Mouse (Mus musculus) layer of hippocampus, adult 11-12 months (tissue): ENCODE measurements around the gene Cubn.
A peak's percentile ranks its signal among the peaks of the same experiment; 100 is the strongest.

Source experiments
- DNase-seq: peaks from one replicate; pipeline ENCODE4 v3.0.0; 2022; ENCODE audit warnings: low spot score

Gene Cubn

GRCm38 (mm10) chr2:13407698-13408097, 83.9 kb downstream of the Cubn start:
- no peak for DNase-seq

GRCm38 (mm10) chr2:13407272-13407671, 84.3 kb downstream of the Cubn start:
- no peak for DNase-seq

- no peak for DNase-seq
Observed at GRCm38 (mm10) chr2:13404986-13405678, 86.5 kb downstream of the Cubn start.

- DNase-seq = no peak
Observed at GRCm38 (mm10) chr2:13400831-13401230, 90.8 kb downstream of the Cubn start.

GRCm38 (mm10) chr2:13399480-13400072, 92.0 kb downstream of the Cubn start:
- DNase-seq = no peak

- peak; percentile 12 for DNase-seq
Observed at GRCm38 (mm10) chr2:13398955-13399354, 92.7 kb downstream of the Cubn start.

GRCm38 (mm10) chr2:13398551-13398950, 93.1 kb downstream of the Cubn start:
- DNase-seq = no peak

GRCm38 (mm10) chr2:13396124-13396540, 95.5 kb downstream of the Cubn start:
- no peak for DNase-seq

- no peak for DNase-seq
Observed at GRCm38 (mm10) chr2:13391018-13391417, 100.6 kb downstream of the Cubn start.

- DNase-seq = no peak
Observed at GRCm38 (mm10) chr2:13386631-13387030, 105.0 kb downstream of the Cubn start.

- DNase-seq = no peak
Observed at GRCm38 (mm10) chr2:13385542-13386345, 105.9 kb downstream of the Cubn start.

GRCm38 (mm10) chr2:13384775-13385541, 106.7 kb downstream of the Cubn start:
- no peak for DNase-seq

- no peak for DNase-seq
Observed at GRCm38 (mm10) chr2:13376166-13376565, 115.4 kb downstream of the Cubn start.

GRCm38 (mm10) chr2:13373291-13373690, 118.3 kb downstream of the Cubn start:
- no peak for DNase-seq

GRCm38 (mm10) chr2:13372825-13373224, 118.8 kb downstream of the Cubn start:
- DNase-seq = no peak

- no peak for DNase-seq
Observed at GRCm38 (mm10) chr2:13372256-13372824, 119.3 kb downstream of the Cubn start.

- no peak for DNase-seq
Observed at GRCm38 (mm10) chr2:13371797-13372170, 119.8 kb downstream of the Cubn start.

GRCm38 (mm10) chr2:13371072-13371796, 120.4 kb downstream of the Cubn start:
- no peak for DNase-seq

GRCm38 (mm10) chr2:13370556-13370955, 121.1 kb downstream of the Cubn start:
- no peak for DNase-seq

GRCm38 (mm10) chr2:13368517-13368916, 123.1 kb downstream of the Cubn start:
- no peak for DNase-seq

GRCm38 (mm10) chr2:13357885-13358552, 133.6 kb downstream of the Cubn start:
- DNase-seq = no peak
